Mouse (Mus musculus): ENCODE measurements around the gene Mvb12a. TPM values are rescaled to one million over a fixed set of nuclear protein-coding genes. Genes with fewer than 3 reads are reported as not detected.

The Mvb12a gene
- polyA plus RNA-seq, 1 experiment from 2014 or later = 59.7 TPM

DNA sequence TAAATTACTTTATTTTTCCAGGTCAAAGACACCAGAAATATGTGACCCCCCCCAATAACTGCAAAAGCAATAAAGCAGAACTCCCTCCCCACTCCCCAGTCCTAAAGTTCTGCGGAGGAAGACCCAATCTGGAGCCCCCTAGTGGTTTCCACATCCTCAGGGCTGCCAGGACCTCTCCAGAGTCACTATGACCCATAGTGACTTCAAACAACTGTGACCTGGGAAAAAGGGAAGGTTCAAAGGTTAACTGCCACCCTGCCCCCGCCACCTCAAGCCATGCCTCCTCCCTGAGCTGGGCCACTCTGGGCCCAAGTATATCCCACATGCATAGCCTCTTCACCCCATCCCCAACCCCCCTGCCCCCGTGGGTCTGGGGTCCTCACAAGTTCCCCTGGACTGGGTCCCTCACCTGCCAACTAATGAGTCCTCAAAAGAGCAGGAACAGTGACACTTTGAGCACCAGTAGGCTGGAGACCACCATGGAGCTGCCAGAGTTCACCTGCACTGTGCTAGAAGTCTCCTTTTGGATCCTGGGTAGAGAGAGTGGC is 8.4 kb upstream of the Mvb12a start:
- no peak for ATAC-seq (replicated peaks; ENCODE audit: insufficient number of reproducible peaks, low FRiP score, low TSS enrichment)
- Histone ChIP-seq H3K9me3 (replicated peaks; ENCODE audit: control insufficient read depth, low read length) (no peaks in the 10 kb centered on the region), H3K27me3 (ENCODE audit: control insufficient read depth, insufficient read depth, low read length) (0 out of 2 replicates have a peak, but pooled peaks cover 4% of the 10 kb centered on the region), H3K9ac (ENCODE audit: low read depth, low read length) (no peak overlapping the region), H3K4me3 (ENCODE audit: low read depth, low read length) (no peak overlapping the region), H3K4me1 (ENCODE audit: control insufficient read depth, insufficient read depth, low read length) (no peaks in the 10 kb centered on the region), H3K36me3 (ENCODE audit: control insufficient read depth, insufficient read depth, low read length) (no peaks in the 10 kb centered on the region), H3K27ac (ENCODE audit: low read depth, low read length) (no peak overlapping the region), H3K4me2 (no peak overlapping the region)
- WGBS (ENCODE audit: insufficient replicate concordance) = 40% methylated on average over 3 of the region's 3 CpGs

DNA sequence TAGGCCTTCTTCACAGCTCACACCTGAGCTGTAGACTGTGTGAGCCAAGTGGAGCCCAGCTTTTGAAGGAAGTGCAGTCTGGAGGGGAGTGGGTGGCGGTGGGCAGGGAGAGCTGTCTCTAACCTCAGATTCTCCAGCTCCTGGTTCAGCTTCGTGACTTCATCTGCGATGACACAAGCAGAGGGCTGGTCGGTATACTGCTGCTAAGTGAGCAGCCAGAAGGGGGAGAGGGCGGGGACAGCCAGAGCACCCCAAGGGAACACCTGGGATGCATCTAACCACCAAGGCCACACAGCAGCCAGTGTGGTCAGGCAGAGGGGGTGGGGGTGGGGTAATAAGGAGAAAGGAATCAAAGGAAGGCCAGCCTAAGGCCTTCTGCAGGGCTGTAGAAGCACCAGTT is 7.1 kb upstream of the Mvb12a start:
- Histone ChIP-seq H3K4me3 (ENCODE audit: low read depth, low read length) (no peak overlapping the region), H3K9ac (ENCODE audit: low read depth, low read length) (0 out of 2 replicates have a peak overlapping the region, but pooled peaks have one; percentile 0), H3K4me1 (ENCODE audit: control insufficient read depth, insufficient read depth, low read length) (no peaks in the 10 kb centered on the region), H3K27ac (ENCODE audit: low read depth, low read length) (no peak overlapping the region), H3K4me2 (no peak overlapping the region), H3K9me3 (replicated peaks; ENCODE audit: control insufficient read depth, low read length) (no peaks in the 10 kb centered on the region), H3K36me3 (ENCODE audit: control insufficient read depth, insufficient read depth, low read length) (no peaks in the 10 kb centered on the region), H3K27me3 (ENCODE audit: control insufficient read depth, insufficient read depth, low read length) (0 out of 2 replicates have a peak, but pooled peaks cover 4% of the 10 kb centered on the region)
- no peak for ATAC-seq (replicated peaks; ENCODE audit: insufficient number of reproducible peaks, low FRiP score, low TSS enrichment)
- WGBS (ENCODE audit: insufficient replicate concordance) = 48% methylated on average over 5 of the region's 5 CpGs

GRCm38 (mm10) chr8:71537028-71537867 is 5.5 kb upstream of the Mvb12a start, which contains the start of gene Bst2:
TSS of gene Bst2 (minus strand) at chr8:71537456.
- Histone ChIP-seq H3K27ac (ENCODE audit: low read depth, low read length) (peak within 1 kb of the TSS; percentile 64; the same call in 1 of the 2 replicates), H3K4me1 (ENCODE audit: control insufficient read depth, insufficient read depth, low read length) (no peaks in the 10 kb centered on the region), H3K4me2 (peak within 1 kb of the TSS; percentile 74), H3K36me3 (ENCODE audit: control insufficient read depth, insufficient read depth, low read length) (no peaks in the 10 kb centered on the region), H3K27me3 (ENCODE audit: control insufficient read depth, insufficient read depth, low read length) (0 out of 2 replicates have a peak, but pooled peaks cover 4% of the 10 kb centered on the region), H3K4me3 (ENCODE audit: low read depth, low read length) (peak within 1 kb of the TSS; percentile 56), H3K9ac (ENCODE audit: low read depth, low read length) (peak within 1 kb of the TSS; percentile 70), H3K9me3 (replicated peaks; ENCODE audit: control insufficient read depth, low read length) (no peaks in the 10 kb centered on the region)
- 3% methylated on average over 37 of the region's 37 CpGs for WGBS (ENCODE audit: insufficient replicate concordance)
- ATAC-seq (replicated peaks; ENCODE audit: insufficient number of reproducible peaks, low FRiP score, low TSS enrichment) = peak; percentile 81

GRCm38 (mm10) chr8:71543755-71544154 is 1.0 kb downstream of the Mvb12a start:
- no peak for ATAC-seq (replicated peaks; ENCODE audit: insufficient number of reproducible peaks, low FRiP score, low TSS enrichment)
- WGBS (ENCODE audit: insufficient replicate concordance) = 86% methylated on average over 9 of the region's 9 CpGs
- H3K4me2 ChIP-seq = peak overlapping the region; percentile 85
- no peak overlapping the region for H3K27ac ChIP-seq (ENCODE audit: low read depth, low read length)
- no peaks in the 10 kb centered on the region for H3K9me3 ChIP-seq (replicated peaks; ENCODE audit: control insufficient read depth, low read length)
- H3K9ac ChIP-seq (ENCODE audit: low read depth, low read length) = peak overlapping the region; percentile 72; the same call in 1 of the 2 replicates
- H3K27me3 ChIP-seq (ENCODE audit: control insufficient read depth, insufficient read depth, low read length) = no peaks in the 10 kb centered on the region
- H3K36me3 ChIP-seq (ENCODE audit: control insufficient read depth, insufficient read depth, low read length) = peaks cover 11% of the 10 kb centered on the region
- peak overlapping the region; percentile 80 for H3K4me3 ChIP-seq (ENCODE audit: low read depth, low read length)
- 0 out of 2 replicates have a peak, but pooled peaks cover 6% of the 10 kb centered on the region for H3K4me1 ChIP-seq (ENCODE audit: control insufficient read depth, insufficient read depth, low read length)

- 94% methylated on average over 11 of the region's 11 CpGs for WGBS (ENCODE audit: insufficient replicate concordance)
- ATAC-seq (replicated peaks; ENCODE audit: insufficient number of reproducible peaks, low FRiP score, low TSS enrichment) = no peak
- H3K9me3 ChIP-seq (replicated peaks; ENCODE audit: control insufficient read depth, low read length) = no peaks in the 10 kb centered on the region
These were observed 2.3 kb downstream of the Mvb12a start for GRCm38 (mm10) chr8:71545053-71545452.

GRCm38 (mm10) chr8:71547590-71547989 is 4.9 kb downstream of the Mvb12a start:
- Histone ChIP-seq H3K4me3 (ENCODE audit: low read depth, low read length) (no peak overlapping the region), H3K4me1 (ENCODE audit: control insufficient read depth, insufficient read depth, low read length) (0 out of 2 replicates have a peak, but pooled peaks cover 10% of the 10 kb centered on the region), H3K27ac (ENCODE audit: low read depth, low read length) (no peak overlapping the region), H3K9me3 (replicated peaks; ENCODE audit: control insufficient read depth, low read length) (no peaks in the 10 kb centered on the region), H3K9ac (ENCODE audit: low read depth, low read length) (no peak overlapping the region), H3K4me2 (no peak overlapping the region), H3K36me3 (ENCODE audit: control insufficient read depth, insufficient read depth, low read length) (peaks cover 11% of the 10 kb centered on the region), H3K27me3 (ENCODE audit: control insufficient read depth, insufficient read depth, low read length) (no peaks in the 10 kb centered on the region)
- WGBS (ENCODE audit: insufficient replicate concordance) = 84% methylated on average over 7 of the region's 7 CpGs
- ATAC-seq (replicated peaks; ENCODE audit: insufficient number of reproducible peaks, low FRiP score, low TSS enrichment) = no peak

More at GRCm38 (mm10) chr8:71545053-71545452, 2.3 kb downstream of the Mvb12a start:
- H3K9ac ChIP-seq (ENCODE audit: low read depth, low read length) = no peak overlapping the region
- H3K4me1 ChIP-seq (ENCODE audit: control insufficient read depth, insufficient read depth, low read length) = 0 out of 2 replicates have a peak, but pooled peaks cover 6% of the 10 kb centered on the region
- no peak overlapping the region for H3K4me3 ChIP-seq (ENCODE audit: low read depth, low read length)
- peaks cover 11% of the 10 kb centered on the region for H3K36me3 ChIP-seq (ENCODE audit: control insufficient read depth, insufficient read depth, low read length)
- H3K27ac ChIP-seq (ENCODE audit: low read depth, low read length) = no peak overlapping the region
- H3K27me3 ChIP-seq (ENCODE audit: control insufficient read depth, insufficient read depth, low read length) = no peaks in the 10 kb centered on the region
- no peak overlapping the region for H3K4me2 ChIP-seq

GRCm38 (mm10) chr8:71550754-71551153 is 8.0 kb downstream of the Mvb12a start:
- H3K27ac ChIP-seq (ENCODE audit: low read depth, low read length) = no peak overlapping the region
- H3K36me3 ChIP-seq (ENCODE audit: control insufficient read depth, insufficient read depth, low read length) = peaks cover 8% of the 10 kb centered on the region
- 0 out of 2 replicates have a peak, but pooled peaks cover 5% of the 10 kb centered on the region for H3K4me1 ChIP-seq (ENCODE audit: control insufficient read depth, insufficient read depth, low read length)
- H3K27me3 ChIP-seq (ENCODE audit: control insufficient read depth, insufficient read depth, low read length) = peaks cover 4% of the 10 kb centered on the region; the same call in 1 of the 2 replicates
- no peaks in the 10 kb centered on the region for H3K9me3 ChIP-seq (replicated peaks; ENCODE audit: control insufficient read depth, low read length)
- WGBS (ENCODE audit: insufficient replicate concordance) = 72% methylated on average over 7 of the region's 7 CpGs
- H3K4me3 ChIP-seq (ENCODE audit: low read depth, low read length) = no peak overlapping the region
- ATAC-seq (replicated peaks; ENCODE audit: insufficient number of reproducible peaks, low FRiP score, low TSS enrichment) = no peak
- H3K9ac ChIP-seq (ENCODE audit: low read depth, low read length) = no peak overlapping the region
- H3K4me2 ChIP-seq = no peak overlapping the region

DNA sequence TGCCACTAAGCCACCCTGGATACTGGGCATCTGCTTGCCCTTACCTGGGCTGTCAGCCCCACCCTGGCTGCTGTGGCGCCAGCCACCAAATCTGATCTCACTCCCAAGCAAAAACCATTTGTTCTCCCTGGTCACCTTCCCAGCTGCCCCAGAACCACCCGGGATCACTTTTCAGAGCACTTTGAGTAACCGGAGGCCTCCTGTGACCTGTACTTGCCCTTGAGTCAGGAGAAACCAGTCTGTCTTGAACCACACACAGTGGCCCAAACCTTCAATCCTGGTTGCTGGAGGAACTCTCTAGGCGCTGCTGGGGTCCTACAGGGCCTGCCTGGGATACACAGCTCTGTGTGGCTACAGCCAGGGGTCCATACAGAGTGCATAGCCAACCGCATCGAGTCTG is 10.0 kb downstream of the Mvb12a start:
- H3K9me3 ChIP-seq (replicated peaks; ENCODE audit: control insufficient read depth, low read length) = no peaks in the 10 kb centered on the region
- H3K27me3 ChIP-seq (ENCODE audit: control insufficient read depth, insufficient read depth, low read length) = peaks cover 18% of the 10 kb centered on the region
- ATAC-seq (replicated peaks; ENCODE audit: insufficient number of reproducible peaks, low FRiP score, low TSS enrichment) = no peak
- no peak overlapping the region for H3K27ac ChIP-seq (ENCODE audit: low read depth, low read length)
- H3K36me3 ChIP-seq (ENCODE audit: control insufficient read depth, insufficient read depth, low read length) = peaks cover 3% of the 10 kb centered on the region
- H3K4me3 ChIP-seq (ENCODE audit: low read depth, low read length) = no peak overlapping the region
- WGBS (ENCODE audit: insufficient replicate concordance) = 51% methylated on average over 6 of the region's 6 CpGs
- no peak overlapping the region for H3K4me2 ChIP-seq
- H3K4me1 ChIP-seq (ENCODE audit: control insufficient read depth, insufficient read depth, low read length) = 0 out of 2 replicates have a peak, but pooled peaks cover 5% of the 10 kb centered on the region
- no peak overlapping the region for H3K9ac ChIP-seq (ENCODE audit: low read depth, low read length)
